Mouse (Mus musculus) right cerebral cortex, postnatal 4 days (tissue): ENCODE results near the gene Retreg1.

Experiments
- DNase-seq: peaks from one replicate; pipeline ENCODE4 v3.0.0-alpha.2; 2022

Retreg1 gene

GRCm38 (mm10) chr15:25843086-25843991 is at the start of gene Retreg1:
Gene Retreg1 (plus strand): TSS chr15:25843180.
- peak; percentile 73 for DNase-seq

- no peak for DNase-seq
These were observed 48.9 kb upstream of the Retreg1 start for GRCm38 (mm10) chr15:25794123-25794522.

GRCm38 (mm10) chr15:25795496-25795895 is 47.5 kb upstream of the Retreg1 start:
- DNase-seq, result no peak

GRCm38 (mm10) chr15:25796353-25796752 is 46.6 kb upstream of the Retreg1 start:
- DNase-seq, result no peak

GRCm38 (mm10) chr15:25797179-25797578 is 45.8 kb upstream of the Retreg1 start:
- DNase-seq, result no peak

GRCm38 (mm10) chr15:25797888-25798287 is 45.1 kb upstream of the Retreg1 start:
- DNase-seq, result no peak

GRCm38 (mm10) chr15:25801726-25802125 is 41.3 kb upstream of the Retreg1 start:
- DNase-seq, result no peak

GRCm38 (mm10) chr15:25802194-25802593 is 40.8 kb upstream of the Retreg1 start:
- DNase-seq, result no peak

GRCm38 (mm10) chr15:25803111-25803510 is 39.9 kb upstream of the Retreg1 start:
- DNase-seq, result no peak

GRCm38 (mm10) chr15:25805336-25806110 is 37.5 kb upstream of the Retreg1 start:
- peak; percentile 71 for DNase-seq

- DNase-seq, result no peak
These were observed 36.6 kb upstream of the Retreg1 start for GRCm38 (mm10) chr15:25806363-25806762.

GRCm38 (mm10) chr15:25806878-25807277 is 36.1 kb upstream of the Retreg1 start:
- no peak for DNase-seq

- no peak for DNase-seq
These were observed 34.1 kb upstream of the Retreg1 start for GRCm38 (mm10) chr15:25808677-25809460.

- DNase-seq, result no peak
These were observed 33.3 kb upstream of the Retreg1 start for GRCm38 (mm10) chr15:25809669-25810068.

GRCm38 (mm10) chr15:25811834-25812250 is 31.1 kb upstream of the Retreg1 start:
- no peak for DNase-seq

GRCm38 (mm10) chr15:25812479-25812878 is 30.5 kb upstream of the Retreg1 start:
- DNase-seq, result no peak

- no peak for DNase-seq
These were observed 28.4 kb upstream of the Retreg1 start for GRCm38 (mm10) chr15:25814535-25814934.

GRCm38 (mm10) chr15:25817191-25817590 is 25.8 kb upstream of the Retreg1 start:
- no peak for DNase-seq

GRCm38 (mm10) chr15:25821981-25822380 is 21.0 kb upstream of the Retreg1 start:
- DNase-seq, result no peak

- DNase-seq, result no peak
These were observed 20.3 kb upstream of the Retreg1 start for GRCm38 (mm10) chr15:25822656-25823055.

- no peak for DNase-seq
These were observed 16.4 kb upstream of the Retreg1 start for GRCm38 (mm10) chr15:25826531-25826961.

GRCm38 (mm10) chr15:25828464-25828863 is 14.5 kb upstream of the Retreg1 start:
- DNase-seq, result no peak

GRCm38 (mm10) chr15:25830426-25830825 is 12.6 kb upstream of the Retreg1 start:
- DNase-seq, result no peak
